Mouse (Mus musculus) layer of hippocampus, adult 9-10 months (tissue): ENCODE results near the gene Hps5.
A peak's percentile ranks its signal among the peaks of the same experiment; 100 is the strongest.
"Not testable (repeated sequence)": the region's sequence is repeated elsewhere in the genome, so short reads cannot be mapped to it uniquely, and the experiment has no call there.

Source experiments
- DNase-seq: peaks from one replicate; pipeline ENCODE4 v3.0.0; 2022; ENCODE audit warnings: low spot score

Gene Hps5

GRCm38 (mm10) chr7:46795287-46796205 lies at the start of gene Hps5, which contains the start of gene Gtf2h1:
TSS of gene Hps5 (minus strand) at chr7:46796064.
TSS of gene Gtf2h1 (plus strand) at chr7:46796103.
- peak; percentile 79 for DNase-seq

GRCm38 (mm10) chr7:46845211-46845977 lies 49.5 kb upstream of the Hps5 start:
- DNase-seq, result peak; percentile 55

- no peak for DNase-seq
These were observed 47.7 kb upstream of the Hps5 start for GRCm38 (mm10) chr7:46843576-46843975.

DNA sequence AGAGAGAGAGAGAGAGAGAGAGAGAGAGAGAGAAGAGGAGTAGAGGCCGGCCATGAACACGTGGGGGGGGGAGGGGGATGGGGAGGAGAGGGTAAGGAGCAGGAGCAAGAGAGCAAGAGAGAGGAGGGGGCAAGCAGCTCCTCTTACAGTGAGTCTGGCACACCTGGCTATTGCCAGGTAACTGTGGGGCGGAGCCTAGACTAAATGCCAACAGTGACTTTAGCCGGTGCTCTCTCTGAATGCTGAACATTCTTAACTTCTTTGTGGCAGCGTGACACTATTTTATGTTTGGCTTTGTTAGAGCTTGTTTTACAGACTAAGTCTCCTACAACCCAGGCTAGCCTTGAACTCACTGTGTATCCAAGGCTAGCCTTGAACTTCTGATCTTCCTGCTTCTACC lies 46.4 kb upstream of the Hps5 start:
- DNase-seq, result no peak

DNA sequence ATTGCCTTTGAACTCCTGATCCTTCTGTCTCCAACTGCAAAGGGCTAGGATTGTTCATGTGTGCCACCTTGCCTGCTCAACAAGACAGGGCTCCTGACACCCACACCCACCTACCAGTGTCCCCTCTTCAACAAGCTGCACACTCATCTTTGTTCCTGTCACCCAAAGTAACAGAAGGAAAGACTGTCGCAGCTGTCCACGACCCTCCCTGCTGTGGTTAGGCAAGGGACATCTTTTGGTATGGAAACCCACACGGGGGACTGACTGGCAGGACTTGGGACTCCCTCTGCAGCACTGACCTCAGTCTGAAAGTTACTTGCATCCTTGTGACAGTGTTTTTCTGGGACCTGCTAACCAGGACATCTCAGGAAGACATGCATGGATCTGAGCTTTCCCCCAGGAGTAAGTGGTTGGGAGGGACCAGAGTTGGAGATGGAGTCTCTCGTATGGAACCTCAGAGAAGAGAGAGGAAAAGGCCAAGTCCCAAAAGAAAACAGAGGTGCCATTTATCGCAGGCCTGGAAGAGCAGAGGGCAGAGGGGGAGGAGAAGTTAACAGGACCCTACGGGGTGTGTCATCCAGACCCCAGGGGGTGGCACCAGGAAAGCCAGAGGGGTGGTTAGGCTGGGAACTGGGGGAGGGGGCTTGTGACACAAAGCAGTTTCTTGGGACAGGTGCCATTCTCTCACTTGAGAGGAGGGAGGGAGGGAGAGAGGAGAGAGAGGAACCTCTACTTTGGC lies 45.1 kb upstream of the Hps5 start, which contains the start of gene Ldha:
TSS of gene Ldha (plus strand) at position 689 of the 739 bp plus-strand sequence.
- DNase-seq, result no peak

- no peak for DNase-seq
These were observed 44.5 kb upstream of the Hps5 start for GRCm38 (mm10) chr7:46840326-46840725.

- DNase-seq, result no peak
These were observed 44.0 kb upstream of the Hps5 start for GRCm38 (mm10) chr7:46839861-46840260.

GRCm38 (mm10) chr7:46839446-46839845 lies 43.6 kb upstream of the Hps5 start:
- no peak for DNase-seq

DNA sequence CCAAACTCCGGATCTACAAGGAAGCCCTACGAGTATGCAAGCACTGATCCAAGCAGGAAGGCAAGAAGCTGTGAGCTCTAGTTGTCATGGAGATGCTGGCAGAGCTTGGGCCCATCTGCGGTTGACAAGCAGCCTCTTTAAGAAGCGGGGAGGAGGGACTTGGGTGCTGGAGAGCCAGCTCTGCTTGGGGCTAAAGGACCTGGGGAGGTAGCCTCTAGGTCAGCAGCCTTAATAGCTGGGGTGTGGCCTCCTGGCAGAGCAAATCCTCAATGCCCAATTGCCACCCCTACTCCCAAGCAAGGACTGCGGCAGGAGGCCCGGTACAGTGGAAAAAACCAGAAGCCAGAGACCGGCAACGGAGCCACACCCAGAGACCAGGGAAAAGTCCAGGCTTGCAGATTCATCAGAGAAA lies 43.0 kb upstream of the Hps5 start:
- DNase-seq, result peak; percentile 69

- no peak for DNase-seq
These were observed 42.3 kb upstream of the Hps5 start for GRCm38 (mm10) chr7:46838104-46838671.

GRCm38 (mm10) chr7:46837073-46837472 lies 41.2 kb upstream of the Hps5 start:
- no peak for DNase-seq

DNA sequence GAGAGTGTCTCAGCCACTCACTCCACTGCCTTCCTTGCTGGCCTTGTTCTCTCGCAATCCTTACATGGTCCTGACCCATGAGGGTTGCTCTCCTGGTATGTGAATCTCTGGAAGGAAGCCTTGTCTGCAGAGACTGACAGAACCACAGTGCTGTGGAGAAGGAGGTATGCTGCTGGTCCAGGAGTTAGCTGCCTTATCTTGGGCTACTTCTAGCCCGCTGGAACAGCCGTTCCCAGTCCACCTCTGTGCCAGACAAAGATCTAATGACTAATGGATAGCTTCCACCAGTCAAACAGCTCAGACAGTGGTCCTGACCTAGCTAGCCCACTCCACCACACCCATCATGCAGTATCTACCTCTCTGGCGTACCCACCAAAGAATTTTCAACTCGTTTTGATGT lies 40.5 kb upstream of the Hps5 start:
- DNase-seq, result no peak

DNA sequence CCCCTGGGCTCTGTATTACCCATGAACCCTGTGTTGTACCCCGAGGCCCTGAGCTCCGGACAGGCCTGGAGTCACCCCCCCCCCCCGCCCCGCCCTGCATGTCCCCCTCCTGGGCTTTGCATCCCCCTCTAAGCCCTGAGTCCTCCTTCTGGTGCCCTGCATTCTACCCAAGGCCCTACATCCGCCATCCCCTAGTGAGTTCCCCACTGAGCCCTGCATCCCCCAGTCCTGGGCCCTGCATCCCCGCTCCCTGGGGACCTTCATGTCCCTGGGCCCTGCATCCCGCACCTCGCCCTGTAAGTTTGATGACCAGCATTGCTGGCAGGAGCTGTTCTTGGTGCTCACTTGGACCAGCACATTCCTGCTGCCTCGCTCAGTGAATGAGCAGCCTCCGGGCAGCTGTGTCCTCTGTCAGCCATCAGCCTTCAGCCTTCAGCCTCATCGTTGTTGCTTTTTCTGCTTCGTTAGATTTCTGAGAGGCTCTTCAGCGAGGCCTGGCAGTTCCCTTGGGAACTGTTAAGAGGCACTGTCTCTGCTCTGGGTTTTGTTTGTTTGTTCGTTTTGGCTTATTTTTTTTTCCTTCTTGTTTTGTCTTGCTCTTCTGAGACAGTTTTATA lies 39.2 kb upstream of the Hps5 start:
- no peak for DNase-seq

- DNase-seq, result no peak
These were observed 37.9 kb upstream of the Hps5 start for GRCm38 (mm10) chr7:46833670-46834255.

DNA sequence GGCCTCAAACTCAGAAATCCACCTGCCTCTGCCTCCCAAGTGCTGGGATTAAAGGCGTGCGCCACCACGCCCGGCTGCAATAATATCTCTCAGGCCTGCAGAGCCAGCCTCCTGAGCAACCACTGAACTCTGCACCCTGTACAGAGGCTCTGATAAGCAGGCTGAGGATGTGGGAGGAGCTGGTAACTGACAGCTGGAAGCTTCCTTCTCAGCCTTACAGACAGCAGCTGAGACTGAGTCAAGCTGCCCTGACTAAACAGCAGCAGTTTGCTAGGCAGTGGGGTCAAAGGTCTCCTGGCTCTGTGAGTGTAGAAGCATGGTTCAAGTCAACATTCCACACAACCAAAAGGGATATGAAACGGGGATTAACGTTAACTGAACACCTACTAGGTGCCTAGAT lies 37.4 kb upstream of the Hps5 start:
- no peak for DNase-seq

- DNase-seq, result not testable (repeated sequence)
These were observed 36.4 kb upstream of the Hps5 start for GRCm38 (mm10) chr7:46832112-46832810.

GRCm38 (mm10) chr7:46831693-46832092 lies 35.8 kb upstream of the Hps5 start:
- DNase-seq, result no peak

- no peak for DNase-seq
These were observed 35.1 kb upstream of the Hps5 start for GRCm38 (mm10) chr7:46830799-46831590.

DNA sequence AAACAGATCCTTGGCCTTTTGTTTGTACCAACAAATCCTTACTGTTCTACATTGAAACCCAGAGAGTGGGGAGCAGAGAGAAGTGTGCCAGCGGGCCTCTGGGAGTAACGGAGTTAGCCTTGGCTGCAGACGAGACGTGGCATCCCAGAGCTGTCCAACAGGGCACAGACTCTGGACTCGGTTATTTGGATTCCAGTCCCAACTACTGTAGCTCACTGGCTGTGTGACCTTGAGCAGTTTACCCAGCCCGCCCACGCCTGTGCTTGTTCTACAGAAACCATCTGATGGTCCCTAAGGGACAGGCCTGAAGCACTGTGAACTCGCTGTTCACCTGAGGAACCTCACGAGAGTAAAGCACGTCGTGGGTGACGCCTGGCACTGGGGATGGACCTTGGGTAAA lies 34.0 kb upstream of the Hps5 start:
- no peak for DNase-seq

DNA sequence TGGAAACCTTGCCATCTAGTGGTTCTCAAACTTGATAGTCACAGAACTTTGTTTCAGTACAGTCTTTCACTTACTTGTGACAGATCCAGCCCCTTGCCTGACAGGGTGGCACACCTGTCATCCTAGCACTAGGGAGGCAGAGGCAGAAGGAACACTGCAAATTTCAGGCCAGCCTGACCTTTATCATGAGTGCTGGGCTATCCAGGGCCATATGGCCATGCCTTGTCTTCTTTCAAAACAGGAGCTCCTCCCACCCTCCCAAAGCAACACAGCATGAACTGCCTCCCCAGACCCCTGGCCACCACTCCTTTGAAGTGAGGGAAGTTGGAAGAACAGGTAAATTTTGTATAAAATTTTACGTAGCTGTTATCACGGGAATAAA lies 31.9 kb upstream of the Hps5 start:
- no peak for DNase-seq
